Mouse (Mus musculus) urinary bladder, postnatal 10 days (tissue): Measurements from ENCODE around the gene Tex19.1.
"Not testable (repeated sequence)": the region's sequence is repeated elsewhere in the genome, so short reads cannot be mapped to it uniquely, and the experiment has no call there.

Experiments
- DNase-seq: peaks from one replicate; pipeline ENCODE4 v3.0.0; 2022; ENCODE audit warnings: low spot score

Gene Tex19.1

DNA sequence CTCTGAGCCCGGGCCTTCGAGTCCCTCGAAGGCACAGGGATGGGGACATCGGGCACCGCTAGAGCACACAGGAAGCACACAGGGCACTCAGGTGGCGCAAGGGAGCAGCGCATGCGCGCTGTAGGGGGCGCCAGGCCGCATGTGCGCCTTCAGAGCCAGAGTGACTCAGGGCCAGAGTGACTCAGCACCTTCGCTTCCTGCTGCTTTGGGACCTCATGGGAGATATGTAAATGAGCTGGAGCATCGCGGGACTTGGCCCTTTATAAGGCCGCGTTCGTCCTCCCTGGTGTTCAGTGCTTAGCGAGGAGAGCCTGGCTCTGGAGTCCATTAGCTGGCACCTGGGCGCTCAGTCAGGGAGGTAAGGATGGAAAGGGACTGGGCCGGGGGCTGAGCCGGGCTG is at the start of gene Tex19.1:
TSS of gene Tex19.1 (plus strand) at position 279 of the 400 bp plus-strand sequence.
- no peak for DNase-seq

DNA sequence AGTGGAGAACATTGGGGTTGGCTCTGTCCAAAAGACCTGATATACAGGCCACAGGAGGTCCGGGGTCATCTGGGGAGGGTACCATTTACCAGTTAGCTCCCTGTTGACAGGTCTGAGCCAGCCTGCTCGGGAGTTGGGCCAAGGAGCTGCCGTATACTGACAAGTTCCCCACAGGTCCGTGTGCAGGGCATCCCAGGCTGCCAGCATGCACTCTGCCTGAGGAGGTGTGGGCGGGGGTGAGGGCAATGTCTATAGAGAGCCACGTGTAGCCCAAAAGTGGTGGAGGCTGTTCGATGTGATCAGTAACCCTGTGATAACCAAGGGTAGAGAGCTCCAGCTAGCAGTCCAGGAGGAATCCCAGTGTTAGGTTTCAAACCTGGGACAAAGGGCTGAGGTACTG is 46.2 kb upstream of the Tex19.1 start:
- DNase-seq: no peak

DNA sequence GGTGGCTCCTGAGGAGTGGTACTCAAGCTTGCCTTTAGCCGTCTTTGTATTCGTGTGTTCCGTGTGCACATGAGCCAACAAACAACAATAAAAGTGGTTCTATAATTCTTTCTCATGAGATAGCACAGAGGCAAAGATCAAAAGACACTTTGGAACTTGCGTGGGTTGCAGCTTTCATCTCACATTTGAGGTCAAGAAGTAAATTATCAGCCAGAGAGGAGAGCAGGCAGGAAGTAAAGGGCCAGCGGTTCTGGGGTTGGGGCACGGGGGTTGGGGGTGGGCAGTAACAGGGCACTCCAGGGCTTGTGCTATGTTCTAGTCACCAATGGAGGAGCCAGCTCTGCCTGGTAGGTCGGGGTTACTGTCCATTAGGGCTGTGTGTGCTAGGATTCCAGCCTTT is 45.3 kb upstream of the Tex19.1 start:
- DNase-seq: no peak

DNA sequence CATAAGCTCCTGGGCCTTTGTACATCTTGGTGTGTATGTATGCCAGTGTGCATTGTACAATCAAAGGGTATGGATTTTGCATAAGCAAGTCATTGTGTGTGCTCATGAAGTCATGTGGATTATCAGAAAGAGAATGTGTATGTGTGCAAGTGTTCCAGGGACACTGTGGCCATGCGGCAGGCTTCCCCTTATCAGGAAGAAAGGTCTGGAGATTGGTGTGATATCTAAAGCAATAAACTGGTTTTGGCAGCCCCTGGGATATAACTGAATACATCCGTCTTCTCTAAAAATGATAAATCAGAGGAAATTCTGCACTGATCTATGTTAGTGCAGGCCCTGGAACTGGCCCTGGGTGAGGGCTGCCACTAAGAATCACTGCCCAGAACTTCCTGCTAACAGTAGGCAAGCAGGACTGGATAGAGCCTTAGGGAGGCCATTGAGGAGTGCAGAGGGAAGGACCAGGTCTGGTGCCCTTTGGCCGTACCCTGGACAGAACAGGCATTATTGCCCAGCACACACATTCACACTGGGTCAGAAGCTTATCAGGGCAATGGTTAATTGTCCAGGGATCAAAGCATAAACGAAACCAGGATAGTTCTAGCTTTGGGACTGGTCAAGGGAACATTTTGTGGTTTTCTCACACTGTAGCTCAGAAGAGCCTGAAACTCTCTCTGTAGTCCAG is 44.7 kb upstream of the Tex19.1 start:
- no peak for DNase-seq

DNA sequence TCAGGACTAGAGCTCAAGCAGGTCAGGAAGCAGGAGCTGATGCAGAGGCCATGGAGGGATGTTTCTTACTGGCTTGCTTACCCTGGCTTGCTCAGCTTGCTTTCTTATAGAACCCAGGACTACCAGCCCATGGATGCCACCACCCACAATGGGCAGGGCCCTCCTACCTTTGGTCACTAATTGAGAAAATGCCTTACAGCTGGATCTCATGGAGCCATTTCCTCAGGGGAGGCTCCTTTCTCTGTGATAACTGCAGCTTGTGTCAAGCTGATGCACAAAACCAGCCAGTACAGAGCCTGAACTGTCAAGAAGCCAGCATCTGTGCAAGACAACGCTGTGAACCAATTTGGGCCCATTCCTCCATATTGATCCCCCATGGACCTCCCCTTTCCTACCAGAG is 38.7 kb upstream of the Tex19.1 start:
- not testable (repeated sequence) for DNase-seq

DNA sequence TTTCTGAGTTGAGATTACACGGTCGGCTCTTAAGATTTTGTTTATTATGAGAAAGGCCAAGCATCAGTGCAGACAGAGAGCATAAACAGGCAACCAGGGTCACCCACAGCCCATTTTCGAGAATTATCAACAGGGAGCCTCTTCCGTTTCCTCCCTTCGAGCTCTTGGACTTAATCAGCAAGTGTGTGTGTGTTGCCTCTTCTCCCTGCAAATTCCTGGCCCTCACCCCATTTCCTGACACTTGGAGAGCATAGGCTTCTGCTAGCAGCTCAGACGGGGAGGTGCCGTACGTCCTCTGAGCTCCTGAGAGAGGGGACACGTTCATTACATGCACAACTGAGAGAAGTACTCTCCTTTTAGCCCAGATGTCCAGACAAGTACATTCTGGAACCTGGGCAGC is 37.9 kb upstream of the Tex19.1 start:
- DNase-seq: no peak

DNA sequence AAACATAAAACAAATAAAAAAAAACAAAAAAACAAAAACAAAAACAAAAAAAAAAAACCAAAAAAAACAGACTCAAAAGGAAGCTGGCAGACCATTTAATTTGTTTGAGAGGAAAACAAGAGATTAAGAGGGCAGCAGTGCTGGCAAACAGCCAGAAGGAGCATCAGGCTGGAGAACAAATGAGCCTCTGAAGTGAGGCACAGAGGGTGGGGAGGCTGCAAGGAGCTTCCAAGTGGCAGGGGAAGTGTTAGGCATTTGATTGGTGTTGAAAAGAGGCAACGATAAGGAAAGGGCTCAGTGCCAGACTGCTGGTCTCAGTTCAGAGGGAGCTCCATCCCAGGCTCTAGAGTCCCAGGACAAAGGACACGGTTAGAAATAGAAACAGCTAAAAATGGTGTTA is 36.0 kb upstream of the Tex19.1 start:
- DNase-seq: no peak

DNA sequence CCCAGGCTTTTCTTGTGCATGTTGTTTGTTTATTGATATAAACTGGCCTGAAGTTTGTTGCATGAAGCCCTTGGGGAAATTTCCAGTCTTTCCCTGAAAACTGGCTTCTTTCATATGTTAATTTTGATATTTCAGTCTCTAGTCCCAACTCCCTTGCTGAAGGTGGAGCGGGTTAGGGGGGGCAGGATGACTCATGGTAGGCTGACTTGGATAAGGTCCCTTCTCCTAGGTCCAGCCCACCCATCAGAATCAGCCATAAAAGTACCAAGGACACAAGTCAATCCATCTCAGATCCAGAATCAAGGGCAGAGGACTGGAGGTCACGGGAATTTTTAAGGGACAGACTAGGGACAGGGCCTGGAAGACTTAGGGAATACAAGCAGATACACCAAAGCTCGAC is 34.9 kb upstream of the Tex19.1 start:
- DNase-seq: no peak

DNA sequence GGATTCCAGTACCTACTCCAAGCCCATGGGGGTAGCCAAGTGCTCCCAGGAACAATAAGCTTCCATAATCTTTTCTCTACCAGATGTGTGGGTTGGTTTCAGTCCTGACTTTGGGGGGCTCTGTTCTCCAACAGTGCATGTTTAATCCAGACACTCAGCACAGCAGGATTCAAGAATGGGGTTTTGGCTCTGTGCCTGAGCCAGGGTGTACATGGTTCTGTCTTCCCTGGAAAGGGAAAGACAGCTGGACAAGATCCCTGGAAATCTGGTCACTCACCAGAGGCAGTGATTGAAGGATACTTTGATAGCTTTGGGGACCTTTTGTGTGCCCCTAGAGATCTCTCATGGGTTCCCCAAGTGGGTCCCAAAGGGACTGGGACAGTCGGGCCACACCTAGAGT is 34.3 kb upstream of the Tex19.1 start:
- DNase-seq: no peak

DNA sequence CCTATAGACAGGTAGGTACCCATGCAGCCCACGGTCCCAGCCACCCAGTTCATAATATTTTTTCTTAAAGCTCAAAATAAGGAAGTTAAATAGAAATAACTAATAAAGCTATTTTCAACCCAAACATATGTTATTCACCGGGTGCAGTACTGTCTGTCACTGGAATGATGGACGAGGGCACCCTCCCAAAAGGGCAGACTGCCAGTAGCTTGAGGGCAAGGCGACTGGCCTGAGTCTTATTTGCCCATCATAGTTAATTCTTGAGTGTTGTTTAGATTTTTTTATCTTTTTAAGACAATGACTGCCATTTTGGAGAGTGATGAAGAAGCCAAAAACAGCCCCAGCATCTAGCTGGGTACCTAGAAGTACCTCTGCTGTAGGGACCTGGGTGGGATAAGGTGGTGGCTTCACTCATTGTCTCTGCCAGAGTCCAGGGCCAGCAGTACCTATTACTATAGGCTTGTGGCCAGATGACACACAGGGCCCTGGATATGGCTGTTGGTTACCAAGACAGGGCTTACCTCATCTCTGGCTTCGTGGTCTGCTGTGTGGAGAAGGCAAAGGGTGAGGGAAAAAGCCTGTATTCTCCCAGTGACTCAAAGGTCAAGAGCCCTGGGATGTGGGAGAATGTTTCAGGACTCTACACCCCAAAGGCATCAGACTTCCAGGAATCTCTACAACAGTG is 33.7 kb upstream of the Tex19.1 start:
- DNase-seq: no peak

DNA sequence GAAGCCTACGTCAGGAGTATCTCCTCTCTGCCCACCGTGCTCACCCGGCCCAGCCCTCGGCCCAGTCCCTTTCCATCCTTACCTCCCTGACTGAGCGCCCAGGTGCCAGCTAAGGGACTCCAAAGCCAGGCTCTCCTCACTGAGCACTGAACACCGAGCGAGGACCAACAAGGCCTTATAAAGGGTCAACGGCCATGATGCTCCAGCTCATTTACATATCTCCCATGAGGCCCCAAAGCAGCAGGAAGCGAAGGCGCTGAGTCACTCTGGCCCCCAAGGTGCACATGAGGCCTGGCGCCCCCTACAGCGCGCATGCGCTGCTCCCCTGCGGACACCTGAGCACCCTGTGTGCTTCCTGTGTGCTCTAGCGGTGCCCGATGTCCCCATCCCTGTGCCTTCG is 27.8 kb upstream of the Tex19.1 start:
- no peak for DNase-seq

DNA sequence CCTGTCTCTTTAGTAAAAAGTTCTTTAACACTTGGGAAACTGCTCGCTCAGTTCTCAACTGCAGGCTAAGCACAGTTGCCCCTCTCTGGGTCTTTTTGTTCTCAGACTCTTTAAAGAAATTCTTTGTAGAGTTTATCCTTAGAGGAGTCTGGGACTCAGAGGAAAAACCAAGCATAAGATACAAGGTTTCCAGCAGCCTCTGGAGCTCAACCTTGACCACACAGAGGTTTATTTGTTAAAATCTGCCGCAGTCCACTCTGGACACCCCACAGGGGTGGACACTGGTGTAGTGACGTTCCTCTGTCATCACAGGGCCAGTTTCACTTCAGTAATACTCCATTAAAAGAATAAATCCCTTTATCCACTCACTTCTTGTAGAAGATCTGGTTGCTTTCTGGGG is 27.4 kb upstream of the Tex19.1 start, which contains the start of gene Tex19.2:
TSS of gene Tex19.2 (minus strand) at position 101 of the 400 bp plus-strand sequence.
- DNase-seq: no peak

DNA sequence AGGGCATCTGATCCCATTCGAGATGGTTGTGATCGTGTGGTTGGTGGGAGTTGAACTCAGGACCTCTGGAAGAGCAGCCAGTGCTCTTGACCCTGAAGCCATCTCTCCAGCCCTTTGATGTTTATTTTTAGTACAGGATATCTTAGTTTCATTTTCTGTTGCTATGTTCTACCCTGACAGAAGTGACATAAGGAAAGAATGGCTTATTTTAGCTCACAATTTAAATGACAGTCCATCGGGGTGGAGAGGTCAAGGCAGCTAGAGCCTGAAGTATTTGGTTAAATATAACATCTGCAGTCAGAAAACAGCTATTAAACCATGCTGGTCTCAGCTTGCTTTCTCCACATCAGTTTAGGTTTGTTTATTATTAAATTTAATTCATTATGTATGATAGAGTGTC is 24.8 kb upstream of the Tex19.1 start:
- DNase-seq: no peak

DNA sequence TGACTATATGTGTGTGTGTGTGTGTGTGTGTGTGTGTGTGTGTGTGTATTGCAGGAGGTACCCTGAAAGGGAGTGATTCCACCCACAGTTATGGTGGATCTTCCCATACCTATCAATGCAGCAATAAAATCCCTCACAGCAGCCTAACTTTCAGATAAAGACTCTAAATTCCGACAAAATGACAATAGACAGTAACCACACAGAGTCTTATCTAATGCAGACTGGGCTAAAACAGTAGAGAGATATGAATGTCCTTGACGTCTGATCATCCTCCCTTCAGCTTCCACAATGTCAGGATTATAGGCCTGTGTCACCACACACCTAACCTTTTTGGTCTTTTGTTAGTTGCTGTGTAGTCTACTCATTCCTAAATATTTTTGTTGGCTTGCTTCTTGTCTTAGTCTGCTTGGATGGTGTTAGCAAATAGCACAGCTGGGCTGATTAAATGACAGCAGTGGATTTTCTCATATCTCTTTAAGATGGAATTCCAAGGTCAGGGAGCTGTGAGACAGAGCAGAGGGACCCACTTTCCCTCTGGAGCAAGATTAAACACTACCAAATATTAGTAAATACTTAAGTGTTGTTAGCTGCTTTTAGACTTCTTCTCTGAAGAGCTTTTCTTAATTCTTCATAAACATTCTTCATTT is 23.8 kb upstream of the Tex19.1 start:
- DNase-seq: no peak

DNA sequence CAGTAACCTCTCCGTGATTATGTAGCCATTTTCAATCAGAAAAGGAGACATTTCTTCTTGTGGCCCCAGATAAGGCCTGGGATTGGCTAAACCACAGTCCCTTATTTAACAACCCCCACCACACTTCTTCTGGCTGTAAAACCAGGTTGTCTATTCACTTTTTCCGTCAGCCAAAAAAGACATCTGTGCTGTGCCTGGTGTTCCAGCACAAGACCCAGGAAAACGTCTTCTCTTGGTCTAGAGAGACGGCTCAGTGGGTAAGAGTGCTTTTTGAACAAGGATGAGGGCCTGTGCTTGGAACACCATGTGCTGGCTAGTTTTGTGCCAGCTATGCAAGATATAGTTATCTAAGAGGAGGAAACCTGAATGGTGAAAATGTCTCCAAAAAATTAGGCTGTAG is 22.5 kb upstream of the Tex19.1 start:
- DNase-seq: no peak

DNA sequence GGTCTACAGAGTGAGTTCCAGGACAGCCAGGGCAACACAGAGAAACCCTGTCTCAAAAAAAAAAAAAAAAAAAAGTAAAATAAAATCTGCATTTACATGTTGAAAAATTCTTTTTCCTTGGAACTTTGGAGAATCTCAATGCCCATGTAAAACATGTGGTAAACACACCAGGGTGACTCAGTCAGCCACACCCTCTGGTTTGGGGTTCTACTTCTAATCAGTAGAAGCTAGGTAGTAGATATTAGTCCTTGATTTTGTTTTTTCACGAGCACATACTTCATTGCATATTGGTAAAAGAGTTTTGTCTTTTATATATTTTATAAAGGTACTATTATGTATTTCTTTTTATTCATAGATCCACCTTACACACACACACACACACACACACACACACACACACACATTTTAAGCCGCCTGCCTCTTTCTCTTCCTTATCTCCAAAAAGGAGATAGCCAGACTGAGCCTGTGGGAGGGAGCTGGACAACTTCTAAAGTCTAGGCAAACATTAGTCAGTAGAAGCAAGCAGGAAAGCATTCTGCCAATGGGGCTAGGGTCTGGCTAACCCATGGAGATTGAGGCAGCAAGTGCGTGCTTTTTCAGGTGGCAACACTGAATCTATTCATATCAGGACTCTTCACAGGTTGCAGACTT is 20.3 kb upstream of the Tex19.1 start:
- no peak for DNase-seq

DNA sequence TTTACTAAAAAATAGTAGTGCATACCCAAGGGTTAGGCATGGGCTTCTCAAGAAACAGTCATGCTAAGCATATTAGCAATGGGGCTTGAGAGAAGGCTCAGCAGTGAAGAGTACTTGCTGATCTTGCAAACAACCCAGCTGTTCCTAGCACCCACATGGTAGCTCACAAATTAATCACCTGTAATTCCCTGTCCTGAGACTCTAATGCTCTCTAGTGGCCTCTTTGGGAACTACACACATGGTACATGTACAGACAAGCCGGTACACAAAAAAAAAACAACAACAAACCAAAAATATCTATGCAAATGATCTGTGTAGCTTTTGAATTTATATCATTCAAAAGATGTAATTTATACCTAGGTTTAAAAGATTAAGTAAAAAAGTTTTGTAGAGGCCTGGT is 19.5 kb upstream of the Tex19.1 start:
- DNase-seq: no peak

DNA sequence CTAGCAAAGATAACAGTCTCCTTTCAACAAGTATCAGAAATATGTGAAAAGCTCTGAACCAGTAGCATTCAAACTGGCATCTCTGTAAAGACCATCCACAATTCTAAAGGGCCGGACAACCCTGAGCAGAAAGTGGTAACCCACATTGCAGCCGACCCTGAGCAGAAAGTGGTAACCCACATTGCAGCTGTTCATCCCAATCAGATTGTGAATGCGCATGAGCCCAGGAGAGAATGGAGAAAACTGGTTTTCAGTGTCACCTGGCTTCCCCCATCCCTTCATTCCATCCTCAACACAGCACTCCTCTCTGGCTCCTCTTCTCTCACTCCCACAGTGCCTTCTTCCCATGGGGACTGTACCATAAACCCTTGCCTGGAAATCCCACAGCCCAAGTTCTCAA is 18.5 kb upstream of the Tex19.1 start:
- no peak for DNase-seq

DNA sequence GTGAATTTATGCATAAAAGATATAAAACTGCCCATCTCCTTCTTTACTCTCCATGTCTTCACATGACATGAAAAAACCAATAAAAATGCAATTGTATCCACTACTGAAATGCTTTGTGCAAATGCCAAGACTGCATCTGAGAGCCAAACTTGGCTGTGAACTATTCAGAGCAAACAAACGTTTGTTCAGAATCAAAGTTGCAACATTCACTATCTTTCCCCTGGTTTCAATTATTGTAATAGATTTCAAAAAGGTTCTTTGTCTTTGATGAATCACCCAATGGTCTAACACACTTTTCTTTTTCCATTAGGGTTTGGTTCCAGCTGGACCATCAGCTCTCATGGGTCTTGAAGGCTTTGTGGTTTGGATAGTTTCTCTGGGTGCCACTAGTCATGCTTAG is 16.3 kb upstream of the Tex19.1 start:
- DNase-seq: no peak

DNA sequence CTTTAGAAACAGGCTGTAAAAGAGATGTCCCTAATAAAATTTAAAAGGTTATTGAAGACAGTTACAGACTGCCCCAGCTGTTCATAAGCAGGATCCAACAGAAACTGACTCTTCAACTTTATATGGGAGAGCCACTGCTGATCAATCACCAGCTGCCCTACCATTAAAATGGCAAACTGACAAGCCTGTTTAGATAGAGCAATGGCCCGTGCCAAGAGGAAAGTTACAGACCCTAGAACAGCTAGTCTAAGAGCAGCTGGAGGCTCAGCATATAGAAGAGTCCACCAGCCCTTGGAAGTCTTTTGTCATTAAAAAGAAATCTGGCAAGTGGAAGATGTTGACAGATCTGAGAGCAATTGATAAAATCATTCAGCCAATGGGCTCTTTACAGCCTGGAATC is 11.3 kb upstream of the Tex19.1 start:
- no peak for DNase-seq

DNA sequence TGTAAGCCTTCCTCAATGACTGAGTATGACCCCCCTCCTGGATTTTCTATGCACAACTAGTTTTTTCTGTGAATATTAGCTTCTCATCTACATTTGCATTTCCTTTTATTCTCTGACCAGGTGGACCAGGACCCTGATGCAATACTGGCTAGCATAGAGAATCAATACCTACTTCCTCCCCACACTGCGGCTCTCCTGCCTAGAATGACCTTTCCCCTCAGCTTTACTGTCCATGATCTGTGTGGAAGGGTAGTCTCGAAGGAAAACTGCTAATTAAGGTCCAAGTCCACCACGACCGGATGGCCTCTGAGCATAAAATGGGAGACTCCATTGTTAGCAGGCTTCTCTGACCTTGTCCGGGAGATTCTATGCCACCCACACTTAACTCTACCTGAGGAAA is 8.3 kb upstream of the Tex19.1 start:
- DNase-seq: no peak

DNA sequence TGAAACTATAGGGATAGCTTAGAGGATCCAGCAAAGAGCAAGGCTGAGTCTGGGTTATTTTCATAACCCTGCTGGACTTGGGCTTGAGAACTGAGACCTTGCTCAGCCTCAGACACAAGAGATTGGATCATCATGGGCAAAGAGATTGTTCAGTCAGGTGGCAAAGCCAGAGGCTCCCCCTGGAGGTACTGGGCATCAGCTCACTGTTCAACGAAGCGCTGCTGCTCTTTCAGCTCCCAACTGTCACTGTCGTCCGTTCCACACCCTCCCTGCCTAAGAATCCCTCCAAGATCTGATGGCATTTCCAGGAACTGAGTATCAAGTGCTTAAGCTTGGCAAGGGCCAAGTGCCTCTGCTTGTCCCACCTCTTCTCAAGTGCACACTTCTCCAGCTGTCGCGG is 7.2 kb upstream of the Tex19.1 start:
- DNase-seq: no peak
